Mouse (Mus musculus): ENCODE measurements around the gene Tbc1d2b. TPM values are rescaled to one million over a fixed set of nuclear protein-coding genes. Genes with fewer than 3 reads are reported as not detected.

Gene Tbc1d2b
- total RNA-seq, 2 experiments from 2014 or later, result 9.2 to 15.6 TPM

DNA sequence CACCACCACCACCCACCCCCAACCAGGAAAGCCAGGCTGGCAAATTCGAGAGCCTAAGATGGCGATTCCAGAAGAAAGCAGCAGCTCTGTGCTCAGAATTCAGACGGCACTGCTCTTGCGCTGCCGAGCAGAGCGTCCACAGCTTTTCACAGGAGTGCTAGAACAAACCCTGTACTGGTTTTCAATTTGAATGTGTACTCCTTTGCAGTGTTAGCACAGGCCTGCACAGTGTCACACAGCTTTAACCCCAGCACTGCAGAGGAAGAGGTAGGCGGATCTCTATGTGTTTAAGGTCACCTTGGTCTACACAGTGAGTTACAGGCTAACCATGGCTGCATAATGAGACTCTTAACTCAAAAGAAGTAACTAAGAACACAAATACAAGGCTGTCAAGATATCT is 22.3 kb downstream of the Tbc1d2b start:
- intact Hi-C loops (cut with DNase I), result no loop called here
- DNase-seq (ENCODE audit: low spot score in 2 of 2), result no peak

GRCm38 (mm10) chr9:90247316-90247715 is 23.3 kb downstream of the Tbc1d2b start:
- no peak for DNase-seq (ENCODE audit: low spot score in 2 of 2)
- intact Hi-C loops (cut with DNase I), result no loop called here

- intact Hi-C loops (cut with DNase I), result no loop called here
- DNase-seq (ENCODE audit: low spot score in 2 of 2), result no peak
Measured at GRCm38 (mm10) chr9:90245781-90246180, 24.8 kb downstream of the Tbc1d2b start.

- intact Hi-C loops (cut with DNase I), result no loop called here
Measured at GRCm38 (mm10) chr9:90245206-90245605, 25.4 kb downstream of the Tbc1d2b start.

DNA sequence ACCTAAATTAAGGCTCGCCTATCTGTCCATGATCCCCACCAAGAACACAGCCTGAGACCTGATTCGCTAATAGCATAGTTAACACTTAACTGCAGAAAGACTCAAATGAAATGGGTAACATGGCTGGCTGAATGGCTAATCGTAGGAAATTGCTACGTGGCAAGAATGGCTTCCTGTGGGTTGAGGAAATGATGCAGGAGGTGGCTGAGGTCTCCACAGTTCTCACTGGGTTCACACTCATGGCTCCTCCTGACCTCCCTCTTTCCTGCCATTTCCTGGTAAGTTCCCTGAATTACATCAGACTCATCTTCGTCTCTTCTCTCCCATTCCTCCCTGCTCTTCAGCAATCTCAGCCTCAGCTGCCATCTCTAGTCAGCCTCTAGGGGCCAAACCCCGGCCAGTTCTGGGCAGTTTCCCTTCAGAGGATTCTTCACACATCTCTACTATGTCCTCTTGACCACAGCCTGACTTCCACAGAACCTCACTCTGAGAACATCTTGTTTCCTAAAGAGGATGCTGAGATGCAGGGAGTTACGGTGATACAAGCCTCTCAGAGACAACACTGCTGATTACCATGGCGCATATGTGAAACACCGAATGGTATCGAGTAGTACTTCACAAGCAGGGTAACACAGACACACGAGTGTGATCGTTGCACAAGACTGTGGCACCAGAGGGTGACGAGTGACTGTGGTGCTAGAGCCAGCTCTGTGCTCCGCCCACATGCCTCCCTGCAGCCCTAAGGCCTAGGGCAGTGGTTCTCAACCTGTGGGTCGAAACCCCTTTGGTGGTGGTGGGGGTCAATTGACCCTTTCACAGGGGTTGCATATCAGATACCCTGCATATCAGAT is 26.1 kb downstream of the Tbc1d2b start:
- intact Hi-C loops (cut with DNase I), result no loop called here
- no peak for DNase-seq (ENCODE audit: low spot score in 2 of 2)

More at GRCm38 (mm10) chr9:90245206-90245605, 25.4 kb downstream of the Tbc1d2b start:
- no peak for DNase-seq (ENCODE audit: low spot score in 2 of 2)

GRCm38 (mm10) chr9:90242855-90243254 is 27.7 kb downstream of the Tbc1d2b start:
- no peak for DNase-seq (ENCODE audit: low spot score in 2 of 2)
- intact Hi-C loops (cut with DNase I), result no loop called here

- intact Hi-C loops (cut with DNase I), result no loop called here
Measured at GRCm38 (mm10) chr9:90242291-90242690, 28.3 kb downstream of the Tbc1d2b start.

GRCm38 (mm10) chr9:90241618-90242017 is 29.0 kb downstream of the Tbc1d2b start:
- intact Hi-C loops (cut with DNase I), result no loop called here
- peak in 1 of 2 experiments; percentile 44 for DNase-seq (ENCODE audit: low spot score in 2 of 2)

More at GRCm38 (mm10) chr9:90242291-90242690, 28.3 kb downstream of the Tbc1d2b start:
- DNase-seq (ENCODE audit: low spot score in 2 of 2), result no peak

DNA sequence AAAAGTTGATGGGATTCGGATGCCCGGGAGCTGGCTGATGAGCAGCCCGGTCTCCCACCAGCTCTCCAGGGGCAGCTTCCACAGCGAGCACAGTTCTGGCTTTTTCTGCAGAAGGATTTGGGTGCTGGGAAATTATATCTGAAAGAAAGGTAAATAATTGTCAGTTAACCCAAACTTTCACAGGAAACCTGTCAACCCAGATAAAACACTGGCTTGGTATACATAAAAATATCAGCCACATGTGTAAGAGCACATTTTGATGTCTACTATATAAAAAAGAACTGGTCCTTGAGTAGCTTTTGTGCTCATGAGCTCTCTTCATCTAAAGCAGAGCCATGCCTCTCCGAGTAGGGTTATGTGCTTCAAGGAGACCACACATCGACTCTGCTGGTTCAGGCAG is 29.6 kb downstream of the Tbc1d2b start:
- intact Hi-C loops (cut with DNase I), result no loop called here
- no peak for DNase-seq (ENCODE audit: low spot score in 2 of 2)

GRCm38 (mm10) chr9:90240560-90240959 is 30.0 kb downstream of the Tbc1d2b start:
- DNase-seq (ENCODE audit: low spot score in 2 of 2), result no peak
- intact Hi-C loops (cut with DNase I), result no loop called here

GRCm38 (mm10) chr9:90237232-90238062 is 33.2 kb downstream of the Tbc1d2b start:
- intact Hi-C loops (cut with DNase I), result no loop called here
- no peak for DNase-seq (ENCODE audit: low spot score in 2 of 2)

DNA sequence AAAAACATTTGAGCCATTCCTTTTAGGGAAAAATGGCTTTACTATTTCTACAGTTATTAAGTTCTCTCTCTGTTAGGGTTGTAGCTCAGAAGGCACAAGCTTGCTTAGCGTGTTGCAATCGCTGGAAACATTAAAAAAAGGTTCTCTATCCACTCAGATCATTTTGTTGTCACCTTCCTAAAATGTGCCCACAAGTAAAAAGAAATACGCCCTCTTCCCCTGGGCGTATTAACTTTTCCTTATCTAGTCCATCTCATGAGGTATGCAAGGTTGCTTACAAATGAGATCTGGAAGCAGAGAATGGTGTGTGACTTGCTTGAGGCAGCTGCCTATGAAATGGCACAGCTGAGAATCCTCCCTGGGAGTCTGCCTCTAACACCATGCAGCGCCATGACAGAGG is 33.8 kb downstream of the Tbc1d2b start:
- no peak for DNase-seq (ENCODE audit: low spot score in 2 of 2)
- intact Hi-C loops (cut with DNase I), result no loop called here

DNA sequence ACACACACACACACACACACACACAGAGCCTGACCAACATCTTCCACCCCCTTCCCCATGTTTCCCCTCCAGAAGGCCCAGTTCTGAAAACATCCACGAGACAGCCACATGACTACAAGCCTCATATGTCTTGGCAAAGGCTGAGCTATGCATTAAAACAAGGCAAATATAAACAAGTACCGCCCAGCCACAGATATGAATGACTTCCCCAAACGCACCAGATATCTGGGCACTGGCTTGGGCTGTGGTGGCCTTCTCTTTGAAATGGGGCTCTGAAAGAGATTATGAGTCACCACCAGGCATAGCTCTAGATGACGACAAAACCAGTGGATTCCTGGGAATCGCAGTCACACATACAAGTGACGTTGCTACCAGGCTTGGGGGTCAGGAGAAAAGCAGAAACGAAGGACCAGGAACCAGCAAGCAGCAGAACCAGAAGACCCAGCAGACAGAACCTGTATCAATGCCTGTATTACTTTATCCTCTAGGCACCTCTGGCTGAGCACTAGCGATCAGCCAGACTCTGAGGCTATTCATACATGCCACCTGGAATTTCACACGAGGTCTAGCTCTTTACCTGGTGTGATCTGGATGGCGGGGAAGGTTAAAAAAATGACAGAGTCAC is 35.2 kb downstream of the Tbc1d2b start:
- intact Hi-C loops (cut with DNase I), result no loop called here

GRCm38 (mm10) chr9:90234786-90235185 is 35.8 kb downstream of the Tbc1d2b start:
- intact Hi-C loops (cut with DNase I), result no loop called here
- DNase-seq (ENCODE audit: low spot score in 2 of 2), result no peak

More for the DNA sequence above, 35.2 kb downstream of the Tbc1d2b start:
- no peak for DNase-seq (ENCODE audit: low spot score in 2 of 2)

DNA sequence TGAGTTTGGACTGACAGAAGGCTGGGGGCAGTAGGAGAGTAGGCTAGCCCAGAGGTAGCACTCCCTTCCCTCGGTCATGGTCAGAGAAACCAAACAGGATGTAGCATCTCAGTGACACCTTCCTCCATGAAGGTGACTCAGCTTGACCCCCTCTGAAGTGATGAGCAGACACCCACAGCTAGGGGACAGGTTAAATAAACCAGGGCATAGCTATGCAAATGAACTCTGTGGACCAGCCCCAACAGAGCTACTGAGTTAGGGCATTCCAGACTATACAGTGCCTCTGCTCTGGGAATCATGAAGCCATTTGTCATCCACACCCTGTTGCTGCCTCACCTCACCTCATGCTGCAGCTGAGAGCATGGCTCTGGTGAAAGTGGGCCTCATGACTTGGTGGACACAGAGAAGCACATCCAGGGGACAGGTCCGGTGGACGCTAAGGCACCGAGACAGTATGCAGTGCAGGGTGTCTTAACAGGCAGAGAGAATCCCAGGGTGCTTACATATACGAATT is 36.6 kb downstream of the Tbc1d2b start:
- no peak for DNase-seq (ENCODE audit: low spot score in 2 of 2)
- intact Hi-C loops (cut with DNase I), result no loop called here

DNA sequence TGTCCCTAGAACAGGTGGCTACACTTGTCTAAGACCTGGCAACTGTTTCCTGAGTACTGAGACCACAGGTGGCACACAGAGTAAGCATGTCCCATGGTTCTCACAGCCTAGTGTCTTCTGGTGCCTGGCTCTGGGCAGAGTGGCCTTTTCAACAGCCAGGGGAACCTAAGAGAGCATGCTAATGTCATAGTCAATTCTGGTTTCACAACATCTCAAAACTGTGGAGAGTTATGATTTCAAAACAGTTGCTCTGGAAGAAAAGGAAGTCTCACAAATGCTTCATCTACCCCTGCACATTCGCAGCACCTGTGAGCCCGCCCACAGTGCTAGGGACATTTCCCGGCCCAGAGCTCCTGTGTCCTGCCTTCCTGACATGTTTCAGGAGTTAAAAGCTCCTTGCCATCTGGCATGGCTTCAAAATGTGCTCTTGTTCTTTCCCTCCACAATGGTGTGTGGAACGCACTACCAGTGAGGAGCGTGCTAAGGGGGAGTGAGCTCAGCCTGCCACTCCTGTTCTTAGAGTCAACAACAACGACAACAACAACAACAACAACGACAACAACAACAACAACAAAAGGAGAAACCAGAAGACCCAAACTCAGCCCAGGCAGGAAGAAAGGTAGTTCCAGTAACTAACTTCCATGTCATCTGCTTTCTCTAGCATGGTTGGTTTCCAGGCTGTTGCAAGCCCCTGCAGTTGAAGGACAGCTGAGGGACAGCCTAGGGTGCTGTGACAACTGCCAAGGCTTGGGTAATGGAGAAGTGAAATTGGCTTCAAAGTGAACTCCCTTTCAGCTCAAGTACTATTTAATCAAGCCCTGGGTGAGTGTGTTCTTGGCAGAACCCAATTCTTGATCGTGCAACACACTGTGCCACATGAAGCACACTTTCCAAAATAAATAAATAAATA is 37.6 kb downstream of the Tbc1d2b start:
- intact Hi-C loops (cut with DNase I), result no loop called here
- DNase-seq (ENCODE audit: low spot score in 2 of 2), result no peak

GRCm38 (mm10) chr9:90227171-90227570 is 43.4 kb downstream of the Tbc1d2b start:
- intact Hi-C loops (cut with DNase I), result no loop called here
- DNase-seq (ENCODE audit: low spot score in 2 of 2), result peak in 1 of 2 experiments; percentile 33

DNA sequence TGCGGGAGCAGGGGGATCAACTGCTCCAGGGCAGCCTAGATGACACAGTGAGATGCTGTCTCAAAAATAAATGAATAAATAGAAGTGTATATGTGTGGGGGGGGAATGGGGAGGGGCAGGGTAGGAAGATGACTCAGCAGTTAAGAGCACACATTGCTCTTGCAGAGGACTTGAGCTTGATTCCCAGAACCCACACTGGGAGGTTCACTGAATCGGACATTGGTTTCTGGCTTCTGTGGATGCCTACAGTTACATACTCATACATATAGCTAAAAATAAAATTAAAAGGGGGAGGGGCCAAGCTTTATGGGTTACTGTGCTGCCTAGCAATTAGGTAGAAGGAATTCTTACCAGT is 43.9 kb downstream of the Tbc1d2b start:
- peak in 1 of 2 experiments; percentile 34 for DNase-seq (ENCODE audit: low spot score in 2 of 2)
- intact Hi-C loops (cut with DNase I), result no loop called here

Measured in left cerebral cortex, postnatal 14 days (tissue).